Mouse (Mus musculus) midbrain, postnatal 0 days (tissue): ENCODE measurements at regions not wholly inside any gene's neighbourhood (a gene's known extent, or its start where the extent isn't known, plus 50 kb on each side); places are given as distances from the start of the nearest gene placed in this dataset.

ENCODE experiments used
- ATAC-seq: fragments of 200-750 bp; cut with Nextera tagmentation; 2 replicates; pipeline ENCODE4 v1.8.0; 2017; ENCODE audit warnings: moderate number of reproducible peaks, mild to moderate bottlenecking, moderate TSS enrichment, moderate library complexity; ENCODE audit not compliant: low FRiP score
- DNase-seq: peaks from one replicate; pipeline ENCODE4 v3.0.0-alpha.2; 2015; ENCODE audit warnings: low spot score
- H3K27ac ChIP-seq: fragments of 300-500 bp; sonication (generic); 2 replicates; pipeline ENCODE4 v1.5.1; 2014; ENCODE audit warnings: low read depth, mild to moderate bottlenecking, low read length, mixed read lengths
- H3K27me3 ChIP-seq: fragments of 300-500 bp; sonication (generic); 2 replicates; pipeline ENCODE4 v1.6.1; 2014; ENCODE audit warnings: low read length, control low read depth, mixed read lengths; ENCODE audit not compliant: insufficient read depth
- H3K36me3 ChIP-seq: fragments of 300-500 bp; sonication (generic); 2 replicates; pipeline ENCODE4 v1.6.1; 2014; ENCODE audit warnings: low read length, control low read depth, mixed read lengths; ENCODE audit not compliant: insufficient read depth
- H3K4me1 ChIP-seq: fragments of 300-500 bp; sonication (generic); 2 replicates; pipeline ENCODE4 v1.6.1; 2014; ENCODE audit warnings: mild to moderate bottlenecking, control low read depth, antibody characterized with exemption, low read length, mixed read lengths; ENCODE audit not compliant: insufficient read depth
- H3K4me2 ChIP-seq: fragments of 300-500 bp; sonication (generic); 2 replicates; pipeline ENCODE4 v1.6.1; 2014; ENCODE audit warnings: low read depth, mild to moderate bottlenecking, low read length, mixed read lengths; ENCODE audit not compliant: poor library complexity, severe bottlenecking
- H3K4me3 ChIP-seq: fragments of 300-500 bp; sonication (generic); 2 replicates; pipeline ENCODE4 v1.5.1; 2014; ENCODE audit warnings: low read depth, mild to moderate bottlenecking, low read length, moderate library complexity
- H3K9ac ChIP-seq: fragments of 300-500 bp; sonication (generic); replicated peaks from 2 replicates; pipeline ENCODE4 v1.6.1; 2014; ENCODE audit warnings: mild to moderate bottlenecking, low read length, moderate library complexity, mixed read lengths; ENCODE audit not compliant: poor library complexity, severe bottlenecking
- H3K9me3 ChIP-seq: fragments of 300-500 bp; sonication (generic); 2 replicates; pipeline ENCODE4 v1.6.1; 2016; ENCODE audit warnings: low read length, control low read depth
- CTCF ChIP-seq: IDR thresholded peaks from 2 replicates; pipeline ENCODE4 v1.5.1; 2016; ENCODE audit warnings: antibody characterized with exemption, mild to moderate bottlenecking
- WGBS: fragments of 180-500 bp; shearing (Covaris S2); extraction: QIAGEN DNeasy Blood & Tissue Kit; methylation state at CpG from one replicate; pipeline ENCODE4 v1.1.7; 2014; 5-methylcytosine and 5-hydroxymethylcytosine counted together

GRCm38 (mm10) chr9:41590164-41590563, 428.7 kb upstream of the Ubash3b start:
- no peaks in the 10 kb centered on the region for H3K9me3 ChIP-seq
- no peak for TF ChIP-seq CTCF
- peak overlapping the region; percentile 98 for H3K27ac ChIP-seq
- 17% methylated on average over 4 of the region's 4 CpGs for WGBS
- ATAC-seq (no peak), DNase-seq (peak; percentile 78)
- no peak overlapping the region for H3K4me3 ChIP-seq
- peaks cover 28% of the 10 kb centered on the region for H3K36me3 ChIP-seq
- no peak overlapping the region; the same call in 1 of the 2 replicates for H3K9ac ChIP-seq
- H3K27me3 ChIP-seq: no peaks in the 10 kb centered on the region
- H3K4me1 ChIP-seq: peaks cover 18% of the 10 kb centered on the region
- peak overlapping the region; percentile 66; the same call in 1 of the 2 replicates for H3K4me2 ChIP-seq

DNA sequence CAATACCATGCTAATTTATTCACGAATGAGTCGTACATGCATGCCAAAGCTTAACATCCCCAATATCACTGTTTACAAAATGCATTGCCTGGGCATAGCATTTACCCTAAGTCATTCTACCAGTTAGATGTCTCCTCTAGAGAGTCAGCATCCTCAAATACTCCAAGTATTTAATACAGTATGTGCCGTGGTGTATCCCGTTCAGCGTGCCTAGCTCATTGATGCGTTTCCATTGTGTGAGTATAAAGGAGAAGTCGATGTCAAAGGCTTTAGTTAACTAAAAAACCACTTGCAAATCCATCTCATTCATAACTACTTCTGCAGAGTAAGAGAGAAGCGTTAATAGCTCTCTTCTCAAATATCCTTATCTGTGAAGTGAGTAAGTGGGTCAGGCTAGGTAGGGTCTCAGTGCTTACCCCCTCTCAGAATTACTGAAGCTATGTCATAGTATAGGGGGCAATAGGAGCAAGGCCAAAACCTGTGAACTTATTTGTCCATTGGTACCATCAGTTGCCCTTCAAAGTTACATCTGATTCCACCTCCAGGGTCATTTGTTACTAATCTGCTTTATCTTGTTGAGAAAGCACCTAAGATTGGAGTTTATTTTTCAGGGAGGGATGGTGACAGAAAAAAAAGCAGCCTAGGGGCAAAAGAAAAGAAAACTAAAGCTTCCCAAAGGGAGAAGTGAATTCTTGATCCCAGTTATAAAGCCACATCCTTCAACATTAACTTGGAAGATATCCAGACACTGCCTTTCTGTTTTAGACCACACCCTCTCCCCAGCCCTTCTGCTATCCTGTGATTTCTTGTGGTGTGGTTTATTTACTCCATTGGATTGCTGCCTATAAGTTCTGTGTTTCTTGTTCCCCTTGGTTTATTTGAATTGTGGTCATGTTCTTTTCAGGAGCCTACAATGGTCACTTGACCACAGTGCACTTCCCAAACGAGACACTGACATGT, 427.2 kb upstream of the Ubash3b start:
- TF ChIP-seq CTCF: no peak
- WGBS: 15% methylated on average over 9 of the region's 9 CpGs
- Histone ChIP-seq H3K27me3 (no peaks in the 10 kb centered on the region), H3K9me3 (no peaks in the 10 kb centered on the region), H3K4me3 (peak overlapping the region; percentile 66), H3K4me2 (peak overlapping the region; percentile 66), H3K27ac (peak overlapping the region; percentile 98), H3K36me3 (peaks cover 28% of the 10 kb centered on the region), H3K4me1 (peaks cover 18% of the 10 kb centered on the region), H3K9ac (peak overlapping the region; percentile 91)
- no peak for ATAC-seq
- no peak for DNase-seq

- Histone ChIP-seq H3K4me3 (peak overlapping the region; percentile 66; the same call in 1 of the 2 replicates), H3K27me3 (no peaks in the 10 kb centered on the region), H3K27ac (peak overlapping the region; percentile 98), H3K9me3 (no peaks in the 10 kb centered on the region), H3K36me3 (peaks cover 28% of the 10 kb centered on the region), H3K9ac (peak overlapping the region; percentile 91), H3K4me1 (peaks cover 18% of the 10 kb centered on the region), H3K4me2 (peak overlapping the region; percentile 66)
- ATAC-seq (no peak), DNase-seq (peak; percentile 60)
- WGBS: 4% methylated on average over 4 of the region's 4 CpGs
- peak; percentile 61 for TF ChIP-seq CTCF
These were observed 426.3 kb upstream of the Ubash3b start for GRCm38 (mm10) chr9:41587762-41588161.

DNA sequence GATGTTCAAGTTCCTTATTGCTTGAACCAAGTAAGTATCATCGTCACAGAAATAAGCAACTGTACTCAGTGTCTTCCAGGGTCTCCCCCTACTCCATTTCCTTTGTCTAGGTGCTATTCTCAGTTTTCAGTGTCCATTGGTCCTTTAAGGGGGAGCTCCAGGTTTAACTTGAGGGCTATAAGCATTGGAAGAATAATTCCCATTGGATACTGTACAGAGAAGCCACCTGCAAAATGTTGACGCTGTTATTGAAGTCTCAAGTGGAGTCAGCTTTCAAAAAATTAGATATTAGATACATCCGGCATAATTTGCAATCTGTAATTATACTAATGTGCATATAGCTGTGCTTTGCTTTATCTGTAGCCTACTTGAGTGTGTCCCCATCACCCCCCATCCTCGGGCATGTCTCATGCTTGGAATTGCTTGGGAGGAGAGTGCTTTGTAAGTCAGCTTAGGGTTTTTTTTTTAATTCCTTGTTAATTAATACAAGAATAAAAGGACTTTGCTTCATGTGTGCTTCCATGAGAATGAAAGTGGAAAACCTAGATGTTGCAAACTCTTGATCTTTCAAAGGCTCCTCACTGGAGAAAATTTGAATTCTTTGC, 425.6 kb upstream of the Ubash3b start:
- H3K4me3 ChIP-seq: peak overlapping the region; percentile 66
- peak overlapping the region; percentile 66 for H3K4me2 ChIP-seq
- H3K27ac ChIP-seq: peak overlapping the region; percentile 98
- H3K36me3 ChIP-seq: peaks cover 28% of the 10 kb centered on the region
- whole genome bisulfite sequencing: 17% methylated on average over 4 of the region's 4 CpGs
- DNase-seq: no peak
- no peaks in the 10 kb centered on the region for H3K27me3 ChIP-seq
- no peaks in the 10 kb centered on the region for H3K9me3 ChIP-seq
- no peak for TF ChIP-seq CTCF
- H3K9ac ChIP-seq: peak overlapping the region; percentile 91
- peaks cover 18% of the 10 kb centered on the region for H3K4me1 ChIP-seq
- ATAC-seq: no peak

- ATAC-seq: no peak; the same call in 1 of the 2 replicates
- 6% methylated on average over 7 of the region's 7 CpGs for WGBS
These were observed 424.8 kb upstream of the Ubash3b start for GRCm38 (mm10) chr9:41586291-41586690.

More at GRCm38 (mm10) chr9:41586291-41586690, 424.8 kb upstream of the Ubash3b start:
- Histone ChIP-seq H3K4me1 (peaks cover 18% of the 10 kb centered on the region), H3K9ac (peak overlapping the region; percentile 91), H3K27me3 (no peaks in the 10 kb centered on the region), H3K9me3 (no peaks in the 10 kb centered on the region), H3K4me3 (peak overlapping the region; percentile 66), H3K4me2 (peak overlapping the region; percentile 66), H3K36me3 (peaks cover 23% of the 10 kb centered on the region), H3K27ac (peak overlapping the region; percentile 98)
- peak; percentile 75 for DNase-seq
- TF ChIP-seq CTCF: no peak
